Mouse (Mus musculus) midbrain, embryonic 11.5 days (tissue): ENCODE results near the gene Ncoa3. TPM values are rescaled to one million over a fixed set of nuclear protein-coding genes. Genes with fewer than 3 reads are reported as not detected.

Source experiments
- ATAC-seq: fragments of 200-750 bp; cut with Nextera tagmentation; 2 replicates; pipeline ENCODE4 v1.8.0; 2017; ENCODE audit warnings: moderate TSS enrichment, moderate library complexity; ENCODE audit not compliant: low FRiP score
- DNase-seq: peaks from one replicate; pipeline ENCODE4 v3.0.0; 2015; ENCODE audit warnings: low spot score; ENCODE audit errors: missing footprints
- H3K27ac ChIP-seq: fragments of 300-500 bp; sonication (generic); 2 replicates; pipeline ENCODE4 v1.5.1; 2014; ENCODE audit warnings: low read depth, low read length
- H3K27me3 ChIP-seq: fragments of 300-500 bp; sonication (generic); 2 replicates; pipeline ENCODE4 v1.6.1; 2014; ENCODE audit warnings: mild to moderate bottlenecking, low read length, moderate library complexity, mixed read lengths; ENCODE audit not compliant: control insufficient read depth, insufficient read depth
- H3K36me3 ChIP-seq: fragments of 300-500 bp; sonication (generic); 2 replicates; pipeline ENCODE4 v1.6.1; 2014; ENCODE audit warnings: mild to moderate bottlenecking, low read length, moderate library complexity, mixed read lengths; ENCODE audit not compliant: control insufficient read depth, insufficient read depth
- H3K4me1 ChIP-seq: fragments of 300-500 bp; sonication (generic); 2 replicates; pipeline ENCODE4 v1.6.1; 2014; ENCODE audit warnings: low read length; ENCODE audit not compliant: control insufficient read depth, insufficient read depth
- H3K4me2 ChIP-seq: fragments of 300-500 bp; sonication (generic); 2 replicates; pipeline ENCODE4 v1.6.1; 2014; ENCODE audit warnings: mild to moderate bottlenecking, moderate library complexity
- H3K4me3 ChIP-seq: fragments of 300-500 bp; sonication (generic); 2 replicates; pipeline ENCODE4 v1.5.1; 2014; ENCODE audit warnings: low read depth, low read length
- H3K9ac ChIP-seq: fragments of 300-500 bp; sonication (generic); 2 replicates; pipeline ENCODE4 v1.6.1; 2014; ENCODE audit warnings: low read length
- H3K9me3 ChIP-seq: fragments of 300-500 bp; sonication (generic); 2 replicates; pipeline ENCODE4 v1.6.1; 2016; ENCODE audit warnings: low read length; ENCODE audit not compliant: control insufficient read depth
- WGBS: fragments of 180-500 bp; shearing (Covaris S2); extraction: QIAGEN DNeasy Blood & Tissue Kit; methylation state at CpG from one replicate; pipeline ENCODE4 v1.1.7; 2014; 5-methylcytosine and 5-hydroxymethylcytosine counted together
- polyA plus RNA-seq: library from polyadenylated mRNA; unstranded; fragments of >200 nt; fragmentation: Nextera tagmentation; extraction: Ambion mirVana; gene quantifications from 2 replicates; pipeline ENCODE4 v1.2.1, GENCODE M21; 2014

Gene Ncoa3
- polyA plus RNA-seq, 1 experiment from 2014 or later, result 17.4 TPM

DNA sequence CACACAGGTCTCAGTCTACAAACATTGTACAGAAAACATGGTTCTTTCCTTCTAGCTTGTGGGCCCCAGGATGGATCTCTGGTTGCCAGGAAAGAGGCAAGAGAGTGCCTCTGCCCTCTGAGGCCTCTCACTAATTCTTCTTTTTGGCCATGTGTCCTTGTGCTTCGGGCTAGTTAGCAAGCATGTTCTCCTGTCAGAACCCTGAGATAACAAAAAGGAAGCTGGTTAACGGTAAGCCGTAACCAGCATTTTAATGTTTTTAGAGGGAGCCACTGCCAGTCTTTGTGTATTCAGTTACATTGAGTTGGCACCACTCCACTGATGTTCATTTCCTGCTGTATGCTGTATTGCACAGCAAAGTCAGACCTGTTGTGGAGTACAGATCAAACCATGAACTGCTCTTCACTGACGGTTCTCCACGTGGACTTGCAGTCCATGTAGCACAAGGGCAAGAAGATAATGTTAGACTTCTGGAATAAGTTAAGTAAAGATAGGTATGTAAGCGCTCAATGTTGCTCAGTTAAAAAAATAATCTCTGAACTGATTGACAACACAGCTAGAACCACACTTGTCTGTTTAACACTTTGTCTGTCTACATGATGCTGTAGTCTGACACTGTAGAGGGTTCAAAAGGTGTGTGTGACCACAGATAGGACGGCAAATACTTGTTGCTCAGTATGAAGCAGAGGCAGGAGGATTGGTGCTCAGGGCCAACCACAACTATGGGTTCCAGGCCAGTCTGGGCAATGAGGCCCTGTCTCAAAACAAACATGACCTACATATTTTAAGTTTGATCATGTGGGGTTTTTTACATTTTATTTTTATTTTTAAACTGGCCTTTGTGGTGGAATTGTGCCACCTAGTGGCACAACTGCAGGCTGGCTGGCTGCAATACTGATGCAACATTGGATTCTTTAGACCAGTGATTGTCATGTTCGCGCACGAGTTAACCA is 53.4 kb downstream of the Ncoa3 start:
- H3K27me3 ChIP-seq, result no peaks in the 10 kb centered on the region
- peaks cover 3% of the 10 kb centered on the region; the same call in 1 of the 2 replicates for H3K4me1 ChIP-seq
- no peak overlapping the region for H3K4me2 ChIP-seq
- ATAC-seq (no peak), DNase-seq (peak; percentile 86)
- no peak overlapping the region for H3K27ac ChIP-seq
- no peak overlapping the region for H3K4me3 ChIP-seq
- H3K9ac ChIP-seq, result no peak overlapping the region
- H3K36me3 ChIP-seq, result peaks cover 4% of the 10 kb centered on the region
- H3K9me3 ChIP-seq, result no peaks in the 10 kb centered on the region
- 82% methylated on average over 10 of the region's 10 CpGs for WGBS

GRCm38 (mm10) chr2:166047931-166048330 is 55.5 kb downstream of the Ncoa3 start:
- no peaks in the 10 kb centered on the region for H3K4me1 ChIP-seq
- DNase-seq (no peak), ATAC-seq (no peak)
- no peak overlapping the region for H3K4me2 ChIP-seq
- H3K27me3 ChIP-seq, result no peaks in the 10 kb centered on the region
- no peak overlapping the region for H3K4me3 ChIP-seq
- H3K9me3 ChIP-seq, result no peaks in the 10 kb centered on the region
- H3K27ac ChIP-seq, result no peak overlapping the region
- no peak overlapping the region for H3K9ac ChIP-seq
- 93% methylated on average over 4 of the region's 4 CpGs for WGBS
- peaks cover 9% of the 10 kb centered on the region for H3K36me3 ChIP-seq

GRCm38 (mm10) chr2:166048852-166049251 is 56.4 kb downstream of the Ncoa3 start:
- Histone ChIP-seq H3K9ac (no peak overlapping the region), H3K27me3 (no peaks in the 10 kb centered on the region), H3K27ac (no peak overlapping the region), H3K4me2 (no peak overlapping the region), H3K4me3 (no peak overlapping the region), H3K4me1 (no peaks in the 10 kb centered on the region), H3K36me3 (peaks cover 9% of the 10 kb centered on the region), H3K9me3 (no peaks in the 10 kb centered on the region)
- 88% methylated on average over 7 of the region's 7 CpGs for WGBS
- ATAC-seq, result no peak
- no peak for DNase-seq

DNA sequence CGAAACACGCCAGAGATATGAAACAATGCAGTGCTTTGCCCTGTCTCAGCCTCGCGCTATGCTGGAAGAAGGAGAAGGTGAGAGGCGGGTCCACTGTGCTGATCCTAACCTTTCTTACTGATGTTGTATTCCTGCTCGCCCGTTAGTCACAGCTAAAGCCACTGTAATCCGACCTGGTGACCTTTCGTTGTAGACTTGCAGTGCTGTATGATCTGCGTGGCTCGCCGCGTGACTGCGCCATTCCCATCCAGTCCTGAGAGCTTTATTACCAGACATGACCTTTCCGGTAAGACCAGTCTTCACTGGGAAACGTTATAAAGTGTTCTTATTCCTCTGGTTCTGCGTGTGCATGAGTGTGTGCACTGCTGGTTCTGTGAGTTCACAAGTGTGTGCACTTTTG is 59.0 kb downstream of the Ncoa3 start:
- Histone ChIP-seq H3K9ac (no peak overlapping the region), H3K27ac (no peak overlapping the region), H3K4me3 (no peak overlapping the region), H3K4me1 (no peaks in the 10 kb centered on the region), H3K9me3 (no peaks in the 10 kb centered on the region), H3K4me2 (no peak overlapping the region), H3K36me3 (peaks cover 9% of the 10 kb centered on the region), H3K27me3 (no peaks in the 10 kb centered on the region)
- no peak for ATAC-seq
- no peak for DNase-seq
- 94% methylated on average over 17 of the region's 17 CpGs for WGBS

GRCm38 (mm10) chr2:166051966-166052365 is 59.5 kb downstream of the Ncoa3 start:
- DNase-seq (no peak), ATAC-seq (no peak)
- Histone ChIP-seq H3K4me1 (no peaks in the 10 kb centered on the region), H3K4me3 (no peak overlapping the region), H3K4me2 (no peak overlapping the region), H3K9me3 (no peaks in the 10 kb centered on the region), H3K36me3 (peaks cover 9% of the 10 kb centered on the region), H3K9ac (no peak overlapping the region), H3K27ac (no peak overlapping the region), H3K27me3 (no peaks in the 10 kb centered on the region)
- WGBS, result 92% methylated on average over 7 of the region's 7 CpGs

- 93% methylated on average over 14 of the region's 14 CpGs for WGBS
- no peaks in the 10 kb centered on the region for H3K27me3 ChIP-seq
- peaks cover 11% of the 10 kb centered on the region for H3K36me3 ChIP-seq
Measured at GRCm38 (mm10) chr2:166054002-166054539, 61.6 kb downstream of the Ncoa3 start.

GRCm38 (mm10) chr2:166059684-166060423 is 67.4 kb downstream of the Ncoa3 start:
- no peak for ATAC-seq
- H3K9me3 ChIP-seq, result no peaks in the 10 kb centered on the region
- DNase-seq, result peak; percentile 89
- no peak overlapping the region for H3K4me3 ChIP-seq
- no peaks in the 10 kb centered on the region for H3K27me3 ChIP-seq
- 81% methylated on average over 7 of the region's 7 CpGs for WGBS
- H3K4me1 ChIP-seq, result no peaks in the 10 kb centered on the region
- H3K4me2 ChIP-seq, result no peak overlapping the region
- no peak overlapping the region for H3K9ac ChIP-seq
- no peak overlapping the region for H3K27ac ChIP-seq
- H3K36me3 ChIP-seq, result peaks cover 10% of the 10 kb centered on the region

More at GRCm38 (mm10) chr2:166054002-166054539, 61.6 kb downstream of the Ncoa3 start:
- Histone ChIP-seq H3K4me3 (no peak overlapping the region), H3K27ac (no peak overlapping the region), H3K4me1 (no peaks in the 10 kb centered on the region), H3K9ac (no peak overlapping the region), H3K4me2 (no peak overlapping the region), H3K9me3 (no peaks in the 10 kb centered on the region)
- no peak for ATAC-seq
- DNase-seq, result no peak

GRCm38 (mm10) chr2:166062008-166062407 is 69.6 kb downstream of the Ncoa3 start:
- no peak overlapping the region for H3K4me2 ChIP-seq
- H3K27me3 ChIP-seq, result no peaks in the 10 kb centered on the region
- H3K4me1 ChIP-seq, result no peaks in the 10 kb centered on the region
- ATAC-seq (no peak), DNase-seq (no peak)
- H3K9me3 ChIP-seq, result no peaks in the 10 kb centered on the region
- no peak overlapping the region for H3K27ac ChIP-seq
- 80% methylated on average over 1 of the region's 1 CpGs for WGBS
- peaks cover 10% of the 10 kb centered on the region for H3K36me3 ChIP-seq
- no peak overlapping the region for H3K9ac ChIP-seq
- no peak overlapping the region for H3K4me3 ChIP-seq

- no peaks in the 10 kb centered on the region for H3K4me1 ChIP-seq
- WGBS, result 93% methylated on average over 8 of the region's 8 CpGs
- H3K9me3 ChIP-seq, result no peaks in the 10 kb centered on the region
- H3K27ac ChIP-seq, result no peak overlapping the region
- DNase-seq, result no peak
- H3K36me3 ChIP-seq, result peaks cover 10% of the 10 kb centered on the region
- no peaks in the 10 kb centered on the region for H3K27me3 ChIP-seq
- no peak for ATAC-seq
- no peak overlapping the region for H3K4me2 ChIP-seq
- no peak overlapping the region for H3K4me3 ChIP-seq
- no peak overlapping the region for H3K9ac ChIP-seq
Measured at GRCm38 (mm10) chr2:166062431-166062830, 70.0 kb downstream of the Ncoa3 start.
